ENCODE assay signal across 9 mouse cellular contexts in genomic region chr7:99535741-99536501, GRCm38 (mm10). TPM values are rescaled to one million over a fixed set of nuclear protein-coding genes. Genes with fewer than 3 reads are reported as not detected.
A peak's percentile ranks its signal among the peaks of the same experiment; 100 is the strongest.
DNase-seq lines count a peak whose midpoint lies in the region; ATAC-seq and TF ChIP-seq lines count a peak whose summit lies in the region.
"Had no signal": no experiment of that assay in that cellular context is flagged by ENCODE, and none has a peak within 500 bp of the region (broad histone marks: within the 10 kb centered on the region; RNA-seq: fewer than 3 reads in every experiment).

No protein-coding gene starts in this region.

- H3K4me1 ChIP-seq in cortical plate, adult 2 months (ENCODE audit: control insufficient read depth, insufficient read depth, low read length), result peaks cover 7% of the 10 kb centered on the region; the same call in 1 of the 2 replicates
- peaks cover 97% of the 10 kb centered on the region for H3K4me1 ChIP-seq in liver, embryonic 12.5 days

- peaks cover 7% of the 10 kb centered on the region for H3K36me3 ChIP-seq in liver, embryonic 12.5 days

- peak; percentile 37 to 56 for ATAC-seq in hematopoietic stem cell, adult 5-6 weeks (replicated peaks in 1 of 2; ENCODE audit: insufficient read depth in 1 of 2, low FRiP score in 2 of 2, low TSS enrichment in 1 of 2, low read depth in 1 of 2, poor library complexity in 2 of 2, severe bottlenecking in 2 of 2)
- peak; percentile 29 for ATAC-seq in liver, embryonic 12.5 days

- no peaks in the 10 kb centered on the region for H3K27me3 ChIP-seq in liver, embryonic 12.5 days (replicated peaks)
- H3K27me3 ChIP-seq: Patski had no signal

- peak overlapping the region; percentile 97 for H3K9ac ChIP-seq in liver, embryonic 12.5 days

- peak; percentile 42; the same call in 1 of the 2 replicates for TF ChIP-seq POLR2A in cortical plate, adult 2 months (IDR thresholded peaks at IDR 0.05; ENCODE audit: extremely low read depth, insufficient read depth, low read length)

- H3K4me2 ChIP-seq in liver, embryonic 12.5 days, result peak overlapping the region; percentile 94

- 3% methylated on average over 43 of the region's 46 CpGs for WGBS in liver, embryonic 12.5 days (ENCODE audit: insufficient replicate concordance)

- H3K9me3 ChIP-seq in liver, embryonic 12.5 days (replicated peaks), result no peaks in the 10 kb centered on the region

- H3K4me3 ChIP-seq in cortical plate, adult 2 months (ENCODE audit: insufficient read depth, low read length), result peak overlapping the region; percentile 82
- peak overlapping the region; percentile 84 for H3K4me3 ChIP-seq in liver, embryonic 12.5 days

- peak overlapping the region; percentile 80 for H3K27ac ChIP-seq in cortical plate, adult 2 months (ENCODE audit: insufficient read depth, low read length)
- peak overlapping the region; percentile 97 for H3K27ac ChIP-seq in liver, embryonic 12.5 days

- no peak for TF ChIP-seq CTCF in cortical plate, adult 2 months (IDR thresholded peaks at IDR 0.05; ENCODE audit: extremely low read depth, insufficient read depth, low read length)

- DNase-seq in cerebellum, postnatal 36 days, result peak; percentile 24 to 43
- no peak for DNase-seq in cerebellum, postnatal 25 days
- peak; percentile 22 for DNase-seq in A20 (ENCODE audit: low read depth, low spot score)
- DNase-seq in natural killer cell, adult 2 months (ENCODE audit: low spot score in 2 of 2), result peak; percentile 84 to 91
- DNase-seq in ovary, adult 18-20 months (ENCODE audit: low spot score), result no peak

RNA-seq across cellular contexts. Expression of gene Arrb1, which starts 0.7 kb away (rescaled TPM):
- 130 and 141 TPM in 2 replicates for polyA plus RNA-seq in cortical plate, adult 2 months (2012; rRNA removed)
- 77.8 and 83.5 TPM in 2 replicates for total RNA-seq in hematopoietic stem cell, adult 5-6 weeks (2017)
- 134 and 136 TPM in 2 replicates for polyA plus RNA-seq in liver, embryonic 12.5 days (2016; fragmentation: Nextera tagmentation; extraction: Ambion mirVana)

RNA-seq across cellular contexts. Expression of gene Rps3, which starts 52.4 kb away (rescaled TPM):
- polyA plus RNA-seq in cortical plate, adult 2 months (2012; rRNA removed), result 530 and 542 TPM in 2 replicates
- 2,540 and 2,778 TPM in 2 replicates for total RNA-seq in hematopoietic stem cell, adult 5-6 weeks (2017)
- polyA plus RNA-seq in liver, embryonic 12.5 days (2016; fragmentation: Nextera tagmentation; extraction: Ambion mirVana), result 688 TPM in 2 replicates

Comparison
In these comparisons a context has a peak if more than half of its experiments do, and no peak if none do; other contexts are left out.
1. DNase-seq: peak in cerebellum, postnatal 36 days (2 of 2), A20 (single experiment) and natural killer cell, adult 2 months (2 of 2); none in cerebellum, postnatal 25 days (0 of 2) and ovary, adult 18-20 months (single experiment).